Mouse (Mus musculus) heart, embryonic 13.5 days (tissue): ENCODE data around the gene Ky. TPM values are rescaled to one million over a fixed set of nuclear protein-coding genes. Genes with fewer than 3 reads are reported as not detected.

Source experiments
- ATAC-seq: fragments of 200-750 bp; cut with Nextera tagmentation; 2 replicates; pipeline ENCODE4 v1.8.0; 2017; ENCODE audit warnings: moderate TSS enrichment; ENCODE audit not compliant: insufficient number of reproducible peaks, low FRiP score, low TSS enrichment; ENCODE audit errors: extremely low read depth
- H3K27ac ChIP-seq: fragments of 300-500 bp; sonication (generic); replicated peaks from 2 replicates; pipeline ENCODE4 v1.5.1; 2015; ENCODE audit warnings: moderate library complexity, mild to moderate bottlenecking, inconsistent platforms
- H3K27me3 ChIP-seq: fragments of 300-500 bp; sonication (generic); replicated peaks from 2 replicates; pipeline ENCODE4 v1.6.1; 2015; ENCODE audit warnings: mild to moderate bottlenecking, inconsistent platforms
- H3K36me3 ChIP-seq: fragments of 300-500 bp; sonication (generic); 2 replicates; pipeline ENCODE4 v1.6.1; 2015; ENCODE audit warnings: mild to moderate bottlenecking, inconsistent platforms
- H3K4me1 ChIP-seq: fragments of 300-500 bp; sonication (generic); 2 replicates; pipeline ENCODE4 v1.6.1; 2015; ENCODE audit warnings: inconsistent platforms
- H3K4me2 ChIP-seq: fragments of 300-500 bp; sonication (generic); 2 replicates; pipeline ENCODE4 v1.6.1; 2015; ENCODE audit warnings: inconsistent platforms, mild to moderate bottlenecking, moderate library complexity
- H3K4me3 ChIP-seq: fragments of 300-500 bp; sonication (generic); 2 replicates; pipeline ENCODE4 v1.5.1; 2015; ENCODE audit warnings: moderate library complexity, mild to moderate bottlenecking, inconsistent platforms
- H3K9ac ChIP-seq: fragments of 300-500 bp; sonication (generic); 2 replicates; pipeline ENCODE4 v1.6.1; 2015; ENCODE audit warnings: inconsistent platforms, mild to moderate bottlenecking, moderate library complexity
- H3K9me3 ChIP-seq: fragments of 300-500 bp; sonication (generic); 2 replicates; pipeline ENCODE4 v1.6.1; 2016; ENCODE audit warnings: inconsistent platforms
- WGBS: fragments of 180-500 bp; shearing (Covaris S2); methylation state at CpG from one replicate; pipeline ENCODE4 v1.1.7; 2015; ENCODE audit warnings: mixed read lengths; 5-methylcytosine and 5-hydroxymethylcytosine counted together
- polyA plus RNA-seq: library from polyadenylated mRNA; unstranded; fragments of >200 nt; fragmentation: Nextera tagmentation; extraction: Ambion mirVana; gene quantifications from 2 replicates; pipeline ENCODE4 v1.2.1, GENCODE M21; 2015

Ky gene
- polyA plus RNA-seq, 1 experiment from 2014 or later = 2.0 TPM

GRCm38 (mm10) chr9:102508315-102508714 is 2.8 kb downstream of the Ky start:
- Histone ChIP-seq H3K9ac (no peak overlapping the region), H3K4me1 (peaks cover 33% of the 10 kb centered on the region), H3K4me3 (no peak overlapping the region), H3K9me3 (no peaks in the 10 kb centered on the region), H3K36me3 (no peaks in the 10 kb centered on the region), H3K4me2 (no peak overlapping the region), H3K27ac (no peak overlapping the region), H3K27me3 (peaks cover 61% of the 10 kb centered on the region)
- no peak for ATAC-seq
- 73% methylated on average over 3 of the region's 3 CpGs for WGBS

GRCm38 (mm10) chr9:102511423-102511822 is 5.9 kb downstream of the Ky start:
- Histone ChIP-seq H3K4me2 (peak overlapping the region; percentile 49), H3K9me3 (no peaks in the 10 kb centered on the region), H3K4me1 (peaks cover 12% of the 10 kb centered on the region), H3K27me3 (peaks cover 53% of the 10 kb centered on the region), H3K9ac (no peak overlapping the region), H3K27ac (peak overlapping the region; percentile 58; the same call in 1 of the 2 replicates), H3K4me3 (no peak overlapping the region), H3K36me3 (no peaks in the 10 kb centered on the region)
- 18% methylated on average over 8 of the region's 8 CpGs for WGBS
- ATAC-seq = peak; percentile 60; the same call in 1 of the 2 replicates

GRCm38 (mm10) chr9:102513578-102513977 is 8.0 kb downstream of the Ky start:
- Histone ChIP-seq H3K4me2 (no peak overlapping the region), H3K27me3 (peaks cover 37% of the 10 kb centered on the region), H3K27ac (no peak overlapping the region), H3K9ac (no peak overlapping the region), H3K36me3 (peaks cover 5% of the 10 kb centered on the region; the same call in 1 of the 2 replicates), H3K4me1 (peaks cover 11% of the 10 kb centered on the region), H3K9me3 (no peaks in the 10 kb centered on the region), H3K4me3 (no peak overlapping the region)
- ATAC-seq = no peak
- 74% methylated on average over 4 of the region's 4 CpGs for WGBS

- no peak for ATAC-seq
- 79% methylated on average over 9 of the region's 9 CpGs for WGBS
Observed at GRCm38 (mm10) chr9:102518443-102518842, 12.9 kb downstream of the Ky start.

GRCm38 (mm10) chr9:102521396-102521795 is 15.8 kb downstream of the Ky start:
- Histone ChIP-seq H3K4me3 (no peak overlapping the region), H3K9me3 (no peaks in the 10 kb centered on the region), H3K27ac (no peak overlapping the region), H3K27me3 (peaks cover 10% of the 10 kb centered on the region; the same call in 1 of the 2 replicates), H3K4me1 (no peaks in the 10 kb centered on the region), H3K9ac (no peak overlapping the region), H3K4me2 (no peak overlapping the region), H3K36me3 (peaks cover 5% of the 10 kb centered on the region; the same call in 1 of the 2 replicates)
- ATAC-seq = no peak
- 71% methylated on average over 4 of the region's 4 CpGs for WGBS

More at GRCm38 (mm10) chr9:102518443-102518842, 12.9 kb downstream of the Ky start:
- Histone ChIP-seq H3K36me3 (peaks cover 5% of the 10 kb centered on the region; the same call in 1 of the 2 replicates), H3K4me2 (no peak overlapping the region), H3K9me3 (no peaks in the 10 kb centered on the region), H3K27me3 (peaks cover 30% of the 10 kb centered on the region), H3K9ac (no peak overlapping the region), H3K4me3 (no peak overlapping the region), H3K27ac (no peak overlapping the region), H3K4me1 (no peaks in the 10 kb centered on the region)

GRCm38 (mm10) chr9:102528106-102528505 is 22.6 kb downstream of the Ky start:
- no peaks in the 10 kb centered on the region for H3K4me1 ChIP-seq
- no peaks in the 10 kb centered on the region for H3K9me3 ChIP-seq
- no peak for ATAC-seq
- no peak overlapping the region for H3K4me2 ChIP-seq
- 0 out of 2 replicates have a peak, but pooled peaks cover 8% of the 10 kb centered on the region for H3K27me3 ChIP-seq
- no peak overlapping the region for H3K27ac ChIP-seq
- no peak overlapping the region for H3K9ac ChIP-seq
- 89% methylated on average over 7 of the region's 7 CpGs for WGBS
- H3K36me3 ChIP-seq = no peaks in the 10 kb centered on the region
- no peak overlapping the region for H3K4me3 ChIP-seq

- Histone ChIP-seq H3K4me2 (no peak overlapping the region), H3K4me1 (no peaks in the 10 kb centered on the region), H3K9ac (no peak overlapping the region), H3K9me3 (no peaks in the 10 kb centered on the region), H3K27me3 (peaks cover 11% of the 10 kb centered on the region; the same call in 1 of the 2 replicates), H3K27ac (no peak overlapping the region), H3K4me3 (no peak overlapping the region), H3K36me3 (no peaks in the 10 kb centered on the region)
- ATAC-seq = no peak; the same call in 1 of the 2 replicates
- WGBS = 85% methylated on average over 7 of the region's 7 CpGs
Observed at GRCm38 (mm10) chr9:102528561-102528960, 23.0 kb downstream of the Ky start.

GRCm38 (mm10) chr9:102529008-102529407 is 23.5 kb downstream of the Ky start:
- H3K4me2 ChIP-seq = no peak overlapping the region
- ATAC-seq = no peak
- H3K9me3 ChIP-seq = no peaks in the 10 kb centered on the region
- no peak overlapping the region for H3K27ac ChIP-seq
- H3K27me3 ChIP-seq = peaks cover 12% of the 10 kb centered on the region; the same call in 1 of the 2 replicates
- H3K4me1 ChIP-seq = no peaks in the 10 kb centered on the region
- H3K4me3 ChIP-seq = no peak overlapping the region
- H3K9ac ChIP-seq = no peak overlapping the region
- H3K36me3 ChIP-seq = no peaks in the 10 kb centered on the region
- WGBS = 68% methylated on average over 3 of the region's 3 CpGs

- no peak overlapping the region for H3K4me3 ChIP-seq
- H3K27ac ChIP-seq = no peak overlapping the region
- no peak overlapping the region for H3K9ac ChIP-seq
- WGBS = 77% methylated on average over 21 of the region's 21 CpGs
- no peak overlapping the region for H3K4me2 ChIP-seq
- no peaks in the 10 kb centered on the region for H3K9me3 ChIP-seq
- H3K27me3 ChIP-seq = peaks cover 12% of the 10 kb centered on the region; the same call in 1 of the 2 replicates
- no peak for ATAC-seq
- no peaks in the 10 kb centered on the region for H3K4me1 ChIP-seq
- H3K36me3 ChIP-seq = no peaks in the 10 kb centered on the region
Observed at GRCm38 (mm10) chr9:102531051-102531892, 25.7 kb downstream of the Ky start.

GRCm38 (mm10) chr9:102536968-102537367 is 31.4 kb downstream of the Ky start:
- no peak for ATAC-seq
- H3K27ac ChIP-seq = no peak overlapping the region
- WGBS = 87% methylated on average over 4 of the region's 4 CpGs
- peaks cover 46% of the 10 kb centered on the region for H3K27me3 ChIP-seq
- no peaks in the 10 kb centered on the region for H3K4me1 ChIP-seq
- no peaks in the 10 kb centered on the region for H3K36me3 ChIP-seq
- H3K4me2 ChIP-seq = no peak overlapping the region
- H3K4me3 ChIP-seq = no peak overlapping the region
- no peaks in the 10 kb centered on the region for H3K9me3 ChIP-seq
- no peak overlapping the region for H3K9ac ChIP-seq

GRCm38 (mm10) chr9:102539699-102540098 is 34.1 kb downstream of the Ky start:
- Histone ChIP-seq H3K36me3 (no peaks in the 10 kb centered on the region), H3K4me2 (no peak overlapping the region), H3K9ac (no peak overlapping the region), H3K27me3 (peaks cover 65% of the 10 kb centered on the region), H3K4me3 (no peak overlapping the region), H3K9me3 (no peaks in the 10 kb centered on the region), H3K4me1 (peaks cover 13% of the 10 kb centered on the region), H3K27ac (no peak overlapping the region)
- WGBS = 53% methylated on average over 7 of the region's 7 CpGs
- ATAC-seq = no peak
